Mouse (Mus musculus) CD8-positive naive resting alpha-beta T cell, adult 2 months (primary cell): Measurements from ENCODE around the gene 4930518I15Rik.
"Not testable (repeated sequence)": the region's sequence is repeated elsewhere in the genome, so short reads cannot be mapped to it uniquely, and the experiment has no call there.

Experiments
- DNase-seq, 2 experiments: peaks; one replicate each; pipeline ENCODE4 v3.0.0; 2022; ENCODE audit warnings: low read depth in 2 of 2, low spot score in 2 of 2

4930518I15Rik gene

DNA sequence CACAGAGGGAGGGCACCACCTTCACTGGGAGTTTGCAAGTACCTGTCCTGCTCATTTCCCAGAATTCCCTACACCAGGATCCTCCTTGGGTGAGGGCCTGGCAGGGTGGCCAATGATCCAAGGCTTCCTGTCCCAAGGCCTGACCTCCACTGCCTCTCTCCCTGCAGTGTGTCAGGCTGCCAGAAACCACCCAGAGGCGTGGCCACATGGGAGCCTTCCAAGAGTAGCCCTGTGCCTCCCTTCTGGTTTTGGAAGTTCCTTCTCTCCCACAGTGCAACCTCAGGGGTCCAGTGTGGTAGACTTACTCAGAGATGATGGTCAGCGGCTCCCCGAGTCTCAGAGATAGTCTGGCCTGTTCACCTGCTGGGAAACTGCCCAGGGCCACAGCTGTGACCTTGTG lies 21.8 kb upstream of the 4930518I15Rik start:
- DNase-seq = no peak

DNA sequence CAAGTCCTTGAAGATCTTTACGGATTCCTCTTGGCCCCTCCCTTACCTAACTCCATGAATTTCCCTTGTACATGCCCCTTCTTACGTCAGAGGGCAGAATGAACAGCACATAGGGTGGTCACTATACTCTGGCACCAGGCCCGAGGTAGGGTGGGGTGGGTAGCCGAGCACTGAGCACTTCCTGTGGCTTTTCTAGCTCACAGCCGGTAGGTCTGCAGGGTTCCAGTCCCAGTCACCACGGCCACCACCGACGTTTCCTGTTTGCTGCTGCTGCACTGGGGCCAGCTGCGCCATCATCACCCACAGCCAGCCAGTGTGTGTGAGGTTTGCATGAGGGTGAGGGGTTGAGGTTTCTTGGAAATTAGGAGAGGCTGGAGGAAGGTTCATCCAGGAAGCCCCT lies 20.0 kb upstream of the 4930518I15Rik start:
- DNase-seq = peak; percentile 67 to 71

DNA sequence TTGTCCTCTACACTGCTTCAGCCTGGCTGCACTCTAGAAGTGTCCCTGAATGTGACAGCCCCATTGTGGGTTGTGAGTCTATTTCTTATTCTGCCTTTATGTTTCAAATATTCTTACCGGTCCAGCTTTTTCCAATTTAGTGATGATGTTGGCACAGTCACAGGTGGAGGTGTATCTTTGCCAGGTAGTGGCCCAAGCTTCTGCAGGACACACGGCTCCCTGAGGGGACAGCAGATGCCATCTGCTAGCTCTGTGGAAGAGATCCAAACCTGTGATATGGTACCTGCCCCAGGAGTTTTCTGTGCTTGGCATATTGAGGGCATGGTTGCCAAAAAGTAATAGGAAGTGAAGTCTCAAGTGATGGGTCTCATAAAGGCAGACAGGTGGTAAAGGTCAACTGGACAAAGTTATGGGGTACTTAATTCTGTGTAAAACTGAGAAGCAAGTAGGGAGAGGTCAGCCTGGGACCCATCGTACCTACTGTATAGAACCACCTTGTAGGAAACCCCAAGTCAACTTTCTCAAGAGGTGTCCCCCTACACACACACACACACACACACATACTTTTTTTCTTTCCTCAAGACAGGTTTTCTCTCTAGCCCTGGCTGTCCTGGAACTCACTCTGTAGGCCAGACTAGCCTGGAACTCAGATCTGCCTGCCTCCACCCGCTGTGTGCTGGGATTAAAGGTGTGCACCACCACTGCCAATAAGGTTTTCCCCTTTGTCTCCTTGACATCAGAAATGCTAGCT lies 17.2 kb upstream of the 4930518I15Rik start:
- no peak for DNase-seq

DNA sequence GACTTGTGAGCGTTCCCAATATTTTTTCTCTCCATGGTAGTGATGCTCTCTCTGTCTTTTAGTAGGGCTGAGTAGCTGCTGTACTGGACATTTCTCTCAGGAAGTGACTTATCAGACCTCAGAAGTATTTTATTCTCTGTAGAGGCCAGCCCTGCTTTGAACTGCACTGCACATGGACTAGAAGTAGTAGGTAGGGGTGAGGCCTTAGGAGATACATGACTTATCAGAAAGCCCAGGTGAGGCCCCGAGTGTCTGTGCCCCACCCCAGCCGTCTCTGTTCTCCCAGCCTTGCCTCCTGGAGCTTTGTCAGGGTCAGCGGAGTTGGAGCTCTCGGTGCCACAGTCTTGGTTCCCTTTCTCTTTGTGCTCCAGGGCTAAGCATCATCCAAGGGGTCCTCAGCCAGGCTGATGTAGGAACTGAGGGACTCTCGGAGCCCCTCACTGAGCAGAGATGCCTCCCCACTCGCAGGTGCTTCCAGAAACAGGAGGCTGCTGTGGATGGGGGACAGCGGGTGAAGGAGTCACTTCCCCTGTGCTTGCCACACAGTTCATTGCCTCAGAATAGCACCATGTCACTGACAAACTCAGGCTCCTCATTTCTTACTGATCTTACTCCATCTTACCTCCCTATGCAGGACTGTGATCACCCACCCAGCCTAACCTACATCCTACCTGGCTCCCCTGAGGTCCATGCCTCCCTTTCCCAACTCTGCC lies 16.5 kb upstream of the 4930518I15Rik start:
- DNase-seq = no peak

DNA sequence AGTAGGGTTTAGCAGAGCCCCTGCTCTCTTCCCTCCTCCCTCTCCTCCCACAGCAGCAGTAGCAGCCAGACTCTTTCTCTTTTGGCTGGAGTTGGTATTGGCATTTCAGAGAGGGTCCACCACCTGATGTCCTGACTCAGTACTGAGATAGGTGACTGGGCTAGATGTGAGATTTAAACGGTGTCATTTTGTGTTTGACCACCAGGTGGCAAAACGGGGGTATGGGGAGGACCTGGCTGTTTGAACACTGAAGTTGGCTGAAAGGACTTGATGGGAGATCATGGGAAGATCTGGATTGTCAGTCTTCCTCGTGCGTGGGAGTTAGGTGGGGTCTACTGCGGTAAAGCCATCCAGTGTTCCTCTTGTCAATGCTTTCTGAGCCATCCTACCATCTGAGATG lies 15.9 kb upstream of the 4930518I15Rik start:
- DNase-seq = peak; percentile 50 to 67

DNA sequence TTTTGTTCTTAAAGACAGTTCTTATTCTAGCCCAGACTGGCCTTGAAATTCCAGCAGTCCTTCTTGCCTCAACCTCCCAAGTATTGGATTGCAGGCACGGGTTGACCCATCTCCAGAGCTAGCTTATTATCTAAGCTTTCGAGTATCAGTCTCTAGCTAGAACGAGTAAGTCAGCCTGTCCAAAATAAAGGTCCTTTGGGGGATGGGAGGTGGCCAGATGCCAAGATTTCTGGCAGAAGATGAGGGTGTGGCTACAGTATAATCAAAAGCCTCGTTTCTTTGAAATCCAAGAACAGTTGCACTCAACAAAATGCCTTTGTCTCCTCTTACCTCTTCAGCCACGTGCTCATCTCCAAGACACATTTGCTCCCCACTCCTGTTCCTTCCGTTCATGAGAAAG lies 12.8 kb upstream of the 4930518I15Rik start:
- DNase-seq = no peak

DNA sequence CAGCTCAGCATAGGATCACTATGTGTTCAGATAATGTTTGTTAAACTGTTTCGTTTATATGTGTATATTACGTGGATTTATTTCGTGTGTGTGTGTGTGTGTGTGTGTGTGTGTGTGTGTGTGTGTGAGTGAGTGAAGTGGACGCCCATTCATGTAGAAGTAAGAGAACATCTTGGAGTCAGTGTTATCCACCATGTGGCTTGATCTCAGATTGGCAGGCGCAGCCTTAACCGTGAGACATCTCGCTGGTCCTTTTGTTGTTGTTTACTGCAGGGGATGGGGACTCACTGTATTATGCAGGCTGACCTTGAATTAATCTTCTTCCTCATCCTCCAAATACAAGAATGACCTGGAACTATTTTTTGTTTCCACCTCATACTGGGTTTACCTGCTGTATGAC lies 11.8 kb upstream of the 4930518I15Rik start:
- no peak for DNase-seq

DNA sequence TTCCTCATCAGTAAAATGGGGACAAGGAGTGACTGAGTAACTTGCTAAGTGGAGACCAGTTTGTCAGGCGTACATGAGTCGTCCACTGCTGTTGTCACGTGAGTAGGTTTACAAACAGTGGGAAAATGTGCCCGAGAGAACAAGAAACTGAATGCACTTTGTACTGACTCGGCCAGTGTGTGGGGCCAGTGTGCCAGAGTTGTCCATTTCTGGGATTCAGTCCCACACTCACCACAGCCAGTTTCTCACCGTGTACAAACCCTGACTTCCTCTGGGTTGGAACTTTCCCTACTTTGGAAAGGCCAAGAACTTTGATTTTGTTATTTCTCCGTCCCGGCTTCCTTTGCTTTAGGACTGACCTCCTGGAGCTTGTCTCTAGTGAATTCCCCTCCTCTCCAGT lies 11.2 kb upstream of the 4930518I15Rik start:
- no peak for DNase-seq

DNA sequence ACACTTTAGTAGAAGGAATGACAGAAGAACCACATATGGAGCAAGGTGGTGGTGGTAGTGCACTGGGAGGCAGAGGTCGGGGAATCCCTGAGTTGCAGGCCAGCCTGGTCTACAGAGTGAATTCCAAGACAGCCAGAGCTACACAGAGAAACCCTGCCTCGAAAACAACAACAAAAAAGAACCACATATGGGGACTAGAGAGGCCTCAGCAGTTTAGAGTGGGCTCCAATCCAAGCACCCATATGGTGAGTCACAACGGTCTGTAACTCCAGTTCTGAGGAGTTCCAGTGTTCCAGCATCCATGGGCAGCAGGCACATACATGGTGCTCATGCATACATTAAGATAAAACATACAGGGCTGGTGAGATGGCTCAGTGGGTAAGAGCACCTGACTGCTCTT lies 6.7 kb upstream of the 4930518I15Rik start:
- no peak for DNase-seq

DNA sequence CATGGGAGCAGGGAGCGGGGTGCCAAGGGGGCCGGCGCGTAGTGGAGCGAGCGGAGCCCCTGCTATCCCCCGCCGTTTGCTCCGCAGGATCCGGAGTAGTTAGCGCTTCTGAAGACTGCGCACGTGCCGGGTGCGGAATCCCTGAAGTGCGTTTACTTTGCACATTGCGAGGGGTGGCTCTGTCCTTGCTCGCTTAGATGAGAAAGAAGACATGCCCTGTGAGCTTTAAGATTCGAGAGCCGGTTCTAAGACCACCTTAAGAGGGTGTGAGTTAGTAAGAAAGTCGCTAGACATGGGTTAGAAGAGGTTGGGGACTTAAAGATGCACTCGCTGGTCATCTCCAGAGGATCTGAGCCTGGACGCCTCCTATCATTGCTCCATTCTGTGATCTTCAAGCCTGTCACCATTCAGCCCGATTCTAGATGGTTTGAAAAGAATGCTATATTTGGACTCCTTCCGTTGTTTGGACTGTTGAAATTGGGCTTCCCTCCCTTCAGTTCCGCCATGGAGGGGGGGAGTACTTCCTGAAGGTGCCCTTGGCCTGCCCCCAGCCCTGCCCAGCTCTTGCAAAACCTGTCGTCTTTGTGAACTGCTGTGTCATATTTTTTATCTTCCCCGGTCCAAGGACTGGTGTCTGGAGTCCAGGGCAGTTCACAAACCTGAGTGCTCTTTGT lies 5.9 kb upstream of the 4930518I15Rik start:
- peak in 1 of 2 experiments; percentile 57 for DNase-seq

DNA sequence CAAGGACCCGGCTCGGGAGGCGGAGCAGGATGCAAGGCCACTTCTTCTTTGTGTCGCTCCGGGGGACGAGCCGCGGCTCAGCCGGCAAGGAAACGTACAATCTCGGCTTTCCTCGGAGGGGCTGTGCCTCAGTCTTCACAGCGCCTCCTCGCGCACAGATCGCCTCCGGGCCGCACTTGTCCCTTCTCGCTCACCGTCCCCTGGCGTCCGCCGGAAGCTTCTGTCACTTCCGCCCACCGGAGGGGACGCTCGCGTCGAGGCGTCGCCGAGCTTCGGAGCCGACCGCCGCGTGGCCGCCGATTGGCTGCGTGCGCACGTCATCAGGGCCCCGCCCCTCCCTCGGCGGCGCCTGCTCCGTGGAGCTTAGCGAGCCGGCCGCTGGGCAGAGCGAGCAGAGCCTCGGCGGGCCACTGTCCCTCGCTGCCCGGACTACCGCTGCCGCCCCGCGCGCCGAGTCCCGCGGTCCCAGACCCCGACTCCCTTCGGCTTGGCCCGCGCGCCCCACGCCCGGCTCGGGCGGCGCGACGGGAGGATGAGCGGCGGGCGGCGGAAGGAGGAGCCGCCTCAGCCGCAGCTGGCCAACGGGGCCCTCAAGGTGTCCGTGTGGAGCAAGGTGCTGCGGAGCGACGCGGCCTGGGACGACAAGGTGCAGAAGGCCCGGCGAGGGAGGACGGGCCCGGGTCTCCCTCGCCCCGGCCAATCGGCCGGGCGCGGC lies 5.2 kb upstream of the 4930518I15Rik start, which contains the start of gene Rab5if:
Rab5if (plus strand) TSS at position 357 of the 715 bp plus-strand sequence.
- DNase-seq = peak; percentile 96 to 98

DNA sequence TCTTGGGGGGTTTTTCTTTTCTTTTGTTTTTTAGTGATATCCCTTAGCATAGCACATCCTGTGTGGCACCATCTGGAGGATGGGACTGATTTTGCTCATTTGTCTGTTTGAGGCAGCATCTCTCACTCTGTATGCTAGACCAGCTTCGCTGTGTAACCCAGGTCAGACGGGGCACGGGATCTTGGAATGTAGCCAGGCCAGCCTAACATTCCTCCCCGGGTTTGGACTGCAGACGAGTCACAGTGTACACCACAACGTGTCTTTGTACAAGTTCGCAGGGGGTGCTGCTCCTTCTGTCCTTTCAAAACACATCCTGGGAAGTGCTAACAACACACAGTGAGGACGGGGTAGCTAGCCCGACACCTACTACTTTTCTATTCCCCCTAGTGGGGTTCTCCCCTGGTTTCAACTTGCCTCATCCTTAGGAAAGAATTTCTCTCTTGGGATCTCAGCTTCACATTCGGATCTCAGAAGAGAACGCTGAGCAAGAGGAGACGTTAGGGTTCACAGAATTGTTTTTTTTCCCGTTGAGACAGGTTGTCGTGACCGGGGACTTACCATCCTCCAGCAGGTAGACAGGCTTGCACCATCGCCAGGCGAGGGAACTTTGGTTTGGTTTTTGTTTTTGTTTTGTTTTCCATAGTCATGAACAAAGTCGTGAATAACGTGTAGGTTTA lies 4.4 kb upstream of the 4930518I15Rik start:
- peak in 1 of 2 experiments; percentile 35 for DNase-seq

DNA sequence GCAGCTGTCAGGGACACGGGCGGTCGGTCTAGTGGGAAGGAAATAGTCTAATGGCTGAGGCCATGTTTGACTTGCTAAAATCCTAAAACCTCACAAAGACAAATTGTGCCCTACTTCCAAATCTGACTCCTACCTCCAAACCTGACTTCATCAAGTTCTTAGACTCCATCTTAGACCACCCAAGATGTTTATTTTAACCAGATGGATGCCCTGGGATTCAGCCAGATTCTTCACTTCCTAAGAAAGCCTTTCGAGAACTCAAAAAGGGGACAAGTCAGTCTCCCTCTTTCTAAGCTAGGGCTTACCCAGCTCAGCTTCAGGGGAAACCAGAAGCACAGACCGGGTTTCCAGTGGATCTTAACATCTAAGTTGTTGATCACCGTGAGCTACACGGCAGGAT lies 925 bp upstream of the 4930518I15Rik start:
- DNase-seq = no peak

DNA sequence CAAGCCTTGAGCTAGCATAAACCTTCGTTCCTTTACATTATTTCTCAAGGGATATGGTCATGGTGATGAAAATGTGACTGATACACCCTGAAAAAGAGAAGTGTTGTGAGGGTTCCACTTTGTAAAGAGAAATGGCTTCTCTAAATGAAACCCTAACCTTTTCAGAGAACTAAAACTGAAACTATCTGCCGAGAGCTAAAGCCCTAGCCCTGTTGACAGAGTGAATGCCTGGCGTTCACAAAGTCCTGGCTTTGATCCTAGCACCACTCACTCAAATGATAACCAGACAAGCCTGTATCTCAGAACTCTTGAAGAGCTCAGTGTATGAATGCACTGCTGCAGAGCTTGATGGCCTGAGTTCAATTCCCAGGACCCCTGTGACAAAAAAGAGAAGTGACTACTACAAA lies 358 bp downstream of the 4930518I15Rik start:
- DNase-seq = no peak

DNA sequence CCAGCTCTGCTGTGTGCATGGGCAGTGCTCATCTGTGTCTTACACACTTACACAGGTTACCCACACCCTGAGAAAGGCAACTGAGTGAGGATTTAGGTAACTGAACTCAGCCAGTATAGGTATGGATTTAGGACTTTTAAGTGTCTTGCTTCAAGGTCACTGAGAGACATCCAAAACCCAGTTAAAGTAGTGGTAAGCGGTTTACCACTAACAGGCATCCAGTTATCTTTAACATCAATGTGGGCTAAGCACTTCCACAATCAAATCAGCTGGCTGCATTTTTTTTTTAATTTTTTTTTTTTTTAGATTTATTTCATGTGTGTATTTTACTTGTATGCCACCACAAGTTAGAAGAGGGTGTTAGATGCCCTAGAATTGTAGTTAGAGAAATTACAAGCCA lies 1.4 kb downstream of the 4930518I15Rik start:
- DNase-seq = no peak

DNA sequence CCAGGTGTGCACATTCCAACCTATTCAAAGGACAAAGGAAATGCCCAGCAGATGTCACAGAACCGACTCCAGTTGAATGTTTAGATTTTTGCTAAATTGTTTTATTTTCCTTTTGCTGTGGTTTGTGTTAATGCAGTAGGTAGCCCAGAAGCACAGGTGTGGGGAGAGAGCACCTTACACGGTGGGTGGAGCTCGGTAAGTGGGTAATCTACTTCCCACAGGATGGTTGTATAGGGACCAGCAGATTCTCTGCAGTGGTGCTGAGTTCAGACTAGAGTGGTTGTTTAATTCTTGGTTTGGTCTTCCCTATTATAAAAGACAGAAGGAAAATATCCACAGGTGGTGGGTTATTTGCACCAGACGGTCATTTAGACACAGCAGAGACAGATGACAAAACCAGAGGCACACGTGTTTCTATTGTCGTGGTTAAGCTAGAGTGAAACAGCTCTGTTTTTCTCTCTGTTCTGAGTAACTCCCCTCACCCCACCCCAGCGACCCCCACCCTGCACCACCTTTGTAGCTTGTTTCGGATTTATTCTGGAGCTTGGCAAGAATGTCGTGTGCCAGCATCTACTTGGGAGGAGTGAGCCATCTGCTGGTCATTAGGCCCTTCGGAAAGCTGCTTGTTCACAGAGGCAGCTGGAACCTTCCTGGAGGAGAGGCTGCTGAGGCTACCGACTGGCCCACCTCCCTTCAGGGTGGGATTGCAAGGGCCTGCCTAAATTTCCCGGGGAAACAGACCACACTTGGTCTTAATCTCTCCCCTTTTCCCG lies 3.6 kb downstream of the 4930518I15Rik start:
- not testable (repeated sequence) for DNase-seq

DNA sequence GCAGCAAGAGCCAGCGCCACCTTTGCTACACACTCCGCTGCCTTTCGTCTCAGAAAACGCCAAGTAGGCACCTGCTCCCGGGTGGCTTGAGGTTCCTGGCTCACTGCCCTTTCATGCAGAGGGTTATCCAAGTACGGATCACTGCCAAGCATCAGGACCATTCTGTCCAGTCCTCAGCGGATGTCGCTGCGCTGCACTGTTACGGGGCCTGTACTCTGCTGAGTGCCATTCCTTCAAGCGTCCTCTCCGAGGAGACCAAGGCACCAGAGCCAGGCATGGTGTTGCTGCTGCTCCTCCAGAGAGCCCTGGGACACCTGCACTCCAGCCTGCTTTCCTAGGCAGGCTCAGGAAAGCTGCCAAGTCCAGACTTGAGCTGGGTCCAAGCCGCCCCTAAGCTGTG lies 4.2 kb downstream of the 4930518I15Rik start:
- DNase-seq = not testable (repeated sequence)

DNA sequence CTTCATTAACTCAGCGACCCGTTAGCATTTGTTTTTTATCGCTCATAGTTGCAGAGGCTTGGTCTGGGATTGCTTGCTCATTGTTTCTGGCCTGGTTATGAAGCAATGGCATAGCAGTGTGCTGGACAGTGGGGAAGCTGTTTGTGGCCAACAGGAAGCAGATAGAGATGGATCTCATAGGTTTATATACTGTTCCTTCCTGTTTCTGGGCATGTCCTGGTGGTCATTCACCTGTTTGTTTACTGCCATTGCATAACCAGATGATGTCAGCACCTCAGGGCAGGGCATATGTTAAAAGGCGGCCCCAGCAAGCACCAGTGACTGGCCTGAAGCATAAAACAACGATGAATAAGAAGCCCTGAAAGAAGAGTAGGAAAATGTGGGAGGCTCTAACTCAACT lies 7.2 kb downstream of the 4930518I15Rik start:
- DNase-seq = no peak

DNA sequence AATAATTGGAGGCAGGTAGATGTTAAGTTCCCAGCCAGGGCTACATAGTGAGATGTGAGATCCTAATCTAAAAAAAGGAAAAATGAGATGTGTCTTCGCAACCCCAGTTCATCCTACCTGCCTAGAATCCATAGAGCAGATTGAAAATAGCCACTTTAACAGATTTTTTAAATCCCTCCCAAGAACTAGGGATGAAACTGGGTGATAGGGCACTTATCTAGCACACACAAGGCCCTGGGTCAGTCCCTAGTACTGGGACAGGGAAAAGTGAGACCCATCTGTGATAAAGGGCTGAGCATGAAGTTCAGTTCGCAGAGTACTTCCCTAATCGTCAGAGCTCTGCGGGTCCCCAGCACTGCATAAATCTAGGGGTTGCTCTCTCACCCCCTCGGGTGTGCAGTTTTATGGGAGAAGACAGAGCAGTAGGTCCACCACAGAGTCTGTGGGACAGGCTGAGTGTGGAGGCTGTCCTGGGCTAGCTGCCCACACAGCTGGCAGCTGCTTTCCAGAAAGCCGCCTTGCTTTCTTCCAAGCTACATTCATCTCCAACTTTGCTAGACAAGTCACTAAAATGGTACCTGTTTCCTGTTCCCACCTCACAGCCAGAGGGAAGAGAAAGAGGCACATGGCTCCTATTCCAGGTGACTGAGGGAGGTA lies 9.1 kb downstream of the 4930518I15Rik start:
- no peak for DNase-seq

DNA sequence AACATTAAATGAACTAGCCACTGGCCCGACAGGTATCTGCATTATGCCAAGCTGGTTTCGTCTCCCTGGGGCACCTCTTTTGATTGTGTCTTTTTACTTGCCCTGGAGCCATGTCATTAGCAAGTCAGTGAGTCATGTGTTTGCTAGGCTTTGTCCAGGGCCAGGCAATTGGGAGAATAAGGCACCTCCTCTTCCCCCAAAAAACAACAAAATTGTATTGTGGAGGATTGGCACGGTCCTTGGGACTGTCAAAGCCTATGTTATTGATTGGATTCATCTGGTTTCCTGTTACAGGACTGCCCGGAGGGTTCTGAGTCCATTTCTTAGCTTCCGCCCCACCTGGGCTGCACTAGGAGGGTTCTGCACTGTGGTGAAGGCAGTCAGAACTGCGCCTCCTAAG lies 10.1 kb downstream of the 4930518I15Rik start:
- DNase-seq = no peak
